ENCODE assay signal across 8 mouse cellular contexts in the genomic region with DNA sequence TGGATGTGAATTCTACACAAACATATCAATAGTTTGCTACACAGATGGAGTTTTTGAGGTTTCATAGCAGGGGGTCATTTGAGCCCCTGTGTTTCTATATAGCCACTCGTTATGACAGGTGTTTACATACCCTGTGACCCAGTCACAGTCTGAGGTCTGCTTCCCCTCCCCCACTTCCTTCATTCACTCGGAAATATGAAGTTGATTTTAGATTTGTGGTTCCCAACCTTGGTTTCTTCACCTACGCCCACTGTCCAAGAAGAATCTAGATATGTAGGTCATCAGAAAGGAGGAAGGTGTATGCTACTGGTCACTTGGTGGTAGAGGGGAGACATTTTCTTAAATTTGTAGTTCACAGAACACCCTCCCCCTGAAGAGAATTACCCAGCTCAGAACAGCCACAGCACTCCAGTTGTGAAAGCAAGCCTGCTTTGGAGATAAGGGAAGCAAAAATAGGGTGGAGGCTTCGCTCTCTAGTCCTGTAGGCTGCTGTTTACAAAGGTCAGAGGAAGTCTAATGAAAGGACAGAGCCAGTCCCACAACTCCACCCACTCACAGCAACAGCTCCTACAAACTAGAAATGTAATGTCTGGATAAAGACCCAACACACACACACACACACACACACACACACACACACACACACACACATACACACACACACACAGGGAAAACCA. TPM values are rescaled to one million over a fixed set of nuclear protein-coding genes. Genes with fewer than 3 reads are reported as not detected.
DNase-seq lines count a peak whose midpoint lies in the region; ATAC-seq lines count a peak whose summit lies in the region.
"Had no signal": no experiment of that assay in that cellular context is flagged by ENCODE, and none has a peak within 500 bp of the region (broad histone marks: within the 10 kb centered on the region; RNA-seq: fewer than 3 reads in every experiment).

No protein-coding gene starts in this region.

- peak overlapping the region; percentile 36; the same call in 1 of the 2 replicates for H3K27ac ChIP-seq in intestine, embryonic 14.5 days (ENCODE audit: low read depth)
- no peak overlapping the region for H3K27ac ChIP-seq in midbrain, embryonic 14.5 days (replicated peaks; ENCODE audit: low read depth, low read length)
- H3K27ac ChIP-seq: embryonic facial prominence, embryonic 12.5 days had no signal

- no peak overlapping the region for H3K4me2 ChIP-seq in intestine, embryonic 14.5 days (ENCODE audit: low read length)
- no peak overlapping the region for H3K4me2 ChIP-seq in midbrain, embryonic 14.5 days (ENCODE audit: low read length)
- H3K4me2 ChIP-seq: embryonic facial prominence, embryonic 12.5 days had no signal

- intact Hi-C loops in left cerebral cortex, postnatal 14 days (cut with DNase I) = no loop called here

- 37% methylated on average over 4 of the region's 4 CpGs for WGBS in intestine, embryonic 14.5 days
- 86% methylated on average over 4 of the region's 4 CpGs for WGBS in midbrain, embryonic 14.5 days

- H3K36me3 ChIP-seq in intestine, embryonic 14.5 days (ENCODE audit: control insufficient read depth, insufficient read depth, low read length) = no peaks in the 10 kb centered on the region
- H3K36me3 ChIP-seq in megakaryocyte, embryonic 14.5 days (replicated peaks; ENCODE audit: low read length) = no peaks in the 10 kb centered on the region
- no peaks in the 10 kb centered on the region for H3K36me3 ChIP-seq in midbrain, embryonic 14.5 days (ENCODE audit: control insufficient read depth, insufficient read depth, low read length)
- H3K36me3 ChIP-seq: embryonic facial prominence, embryonic 12.5 days had no signal

- peaks cover 4% of the 10 kb centered on the region; the same call in 1 of the 2 replicates for H3K4me1 ChIP-seq in intestine, embryonic 14.5 days (replicated peaks; ENCODE audit: control insufficient read depth, insufficient read depth, low read length)
- peaks cover 29% of the 10 kb centered on the region for H3K4me1 ChIP-seq in megakaryocyte, embryonic 14.5 days
- no peaks in the 10 kb centered on the region for H3K4me1 ChIP-seq in midbrain, embryonic 14.5 days (ENCODE audit: control insufficient read depth, insufficient read depth, low read length)
- H3K4me1 ChIP-seq: embryonic facial prominence, embryonic 12.5 days had no signal

- DNase-seq in MEL-GATA-1-ER (ENCODE audit: extremely low read depth, low read depth) = peak; percentile 53
- DNase-seq in c-Kit-positive CD71-positive TER-119-negative erythroid progenitor cells, embryonic 14.5 days (ENCODE audit: low read depth) = peak; percentile 52
- no peak for DNase-seq in intestine, embryonic 14.5 days (ENCODE audit: low spot score)
- DNase-seq in left cerebral cortex, postnatal 14 days (ENCODE audit: low spot score in 2 of 2) = no peak
- DNase-seq in adrenal gland, postnatal 4 days (ENCODE audit: low spot score in 2 of 2) = no peak
- no peak for DNase-seq in midbrain, embryonic 14.5 days

- H3K27me3 ChIP-seq in intestine, embryonic 14.5 days (replicated peaks; ENCODE audit: control insufficient read depth, insufficient read depth, low read length) = no peaks in the 10 kb centered on the region
- H3K27me3 ChIP-seq in megakaryocyte, embryonic 14.5 days (replicated peaks) = peaks cover 6% of the 10 kb centered on the region
- no peaks in the 10 kb centered on the region for H3K27me3 ChIP-seq in midbrain, embryonic 14.5 days (ENCODE audit: control insufficient read depth, insufficient read depth, low read length)
- H3K27me3 ChIP-seq: embryonic facial prominence, embryonic 12.5 days had no signal

- 0 out of 2 replicates have a peak, but pooled peaks cover 5% of the 10 kb centered on the region for H3K9me3 ChIP-seq in intestine, embryonic 14.5 days (ENCODE audit: control insufficient read depth, low read length)
- peaks cover 4% of the 10 kb centered on the region for H3K9me3 ChIP-seq in megakaryocyte, embryonic 14.5 days
- 0 out of 2 replicates have a peak, but pooled peaks cover 4% of the 10 kb centered on the region for H3K9me3 ChIP-seq in midbrain, embryonic 14.5 days (ENCODE audit: control insufficient read depth, low read length)

- no peak for ATAC-seq in intestine, embryonic 14.5 days (replicated peaks; ENCODE audit: low FRiP score, low TSS enrichment, low read depth)
- no peak for ATAC-seq in midbrain, embryonic 14.5 days (ENCODE audit: low FRiP score, low TSS enrichment)

- no peak overlapping the region for H3K9ac ChIP-seq in intestine, embryonic 14.5 days (ENCODE audit: low read length)
- H3K9ac ChIP-seq in midbrain, embryonic 14.5 days (replicated peaks; ENCODE audit: low read length) = no peak overlapping the region
- H3K9ac ChIP-seq: embryonic facial prominence, embryonic 12.5 days had no signal

- no peak overlapping the region for H3K4me3 ChIP-seq in intestine, embryonic 14.5 days (ENCODE audit: low read depth, low read length)
- H3K4me3 ChIP-seq in megakaryocyte, embryonic 14.5 days (replicated peaks) = peak overlapping the region; percentile 48
- H3K4me3 ChIP-seq in midbrain, embryonic 14.5 days (replicated peaks; ENCODE audit: low read depth, low read length) = no peak overlapping the region
- H3K4me3 ChIP-seq: embryonic facial prominence, embryonic 12.5 days had no signal

RNA-seq across cellular contexts. Expression of gene Stk24, which starts 43.0 kb away (rescaled TPM):
- polyA plus RNA-seq in intestine, embryonic 14.5 days (2014; fragmentation: Nextera tagmentation; extraction: Ambion mirVana) = 49.3 and 51.6 TPM in 2 replicates
- 37.4 and 52.9 TPM in 2 replicates for polyA plus RNA-seq in megakaryocyte, embryonic 14.5 days (2012; ENCODE audit: insufficient read depth, low replicate concordance)
- 10 to 100 TPM; 49.5 to 50.0 TPM for total RNA-seq in left cerebral cortex, postnatal 14 days (2021)
- total RNA-seq in adrenal gland, postnatal 4 days (2021) = 100 to 1,000 TPM; 142 to 152 TPM
- 17.2 and 23.3 TPM in 2 replicates for polyA plus RNA-seq in midbrain, embryonic 14.5 days (2014; fragmentation: Nextera tagmentation; extraction: Ambion mirVana)

Comparison
In these comparisons a context has a peak if more than half of its experiments do, and no peak if none do; other contexts are left out.
1. DNase-seq: peak in MEL-GATA-1-ER (single experiment) and c-Kit-positive CD71-positive TER-119-negative erythroid progenitor cells, embryonic 14.5 days (single experiment); none in intestine, embryonic 14.5 days (single experiment), left cerebral cortex, postnatal 14 days (0 of 2), adrenal gland, postnatal 4 days (0 of 2) and midbrain, embryonic 14.5 days (single experiment).